Mouse (Mus musculus) hindbrain, postnatal 0 days (tissue): ENCODE data around the gene Msh4. TPM values are rescaled to one million over a fixed set of nuclear protein-coding genes. Genes with fewer than 3 reads are reported as not detected.
"Not testable (repeated sequence)": the region's sequence is repeated elsewhere in the genome, so short reads cannot be mapped to it uniquely, and the experiment has no call there.

ENCODE experiments used
- ATAC-seq: fragments of 200-750 bp; cut with Nextera tagmentation; 2 replicates; pipeline ENCODE4 v1.8.0; 2017; ENCODE audit warnings: mild to moderate bottlenecking, moderate TSS enrichment, moderate library complexity
- DNase-seq: peaks from one replicate; pipeline ENCODE4 v3.0.0-alpha.2; 2015; ENCODE audit warnings: low spot score
- H3K27ac ChIP-seq: fragments of 300-500 bp; sonication (generic); 2 replicates; pipeline ENCODE4 v1.5.1; 2014; ENCODE audit warnings: mild to moderate bottlenecking
- H3K27me3 ChIP-seq: fragments of 300-500 bp; sonication (generic); 2 replicates; pipeline ENCODE4 v1.6.1; 2014; ENCODE audit warnings: low read length, mixed read lengths; ENCODE audit not compliant: insufficient read depth
- H3K36me3 ChIP-seq: fragments of 300-500 bp; sonication (generic); 2 replicates; pipeline ENCODE4 v1.6.1; 2014; ENCODE audit warnings: low read length, mixed read lengths; ENCODE audit not compliant: insufficient read depth
- H3K4me1 ChIP-seq: fragments of 300-500 bp; sonication (generic); 2 replicates; pipeline ENCODE4 v1.6.1; 2014; ENCODE audit warnings: antibody characterized with exemption, low read length, mixed read lengths; ENCODE audit not compliant: insufficient read depth
- H3K4me2 ChIP-seq: fragments of 300-500 bp; sonication (generic); 2 replicates; pipeline ENCODE4 v1.6.1; 2014; ENCODE audit warnings: low read depth, mild to moderate bottlenecking, low read length, moderate library complexity, mixed read lengths
- H3K4me3 ChIP-seq: fragments of 300-500 bp; sonication (generic); 2 replicates; pipeline ENCODE4 v1.5.1; 2014; ENCODE audit warnings: low read length
- H3K9ac ChIP-seq: fragments of 300-500 bp; sonication (generic); replicated peaks from 2 replicates; pipeline ENCODE4 v1.6.1; 2014; ENCODE audit warnings: mild to moderate bottlenecking, low read length, moderate library complexity, mixed read lengths
- H3K9me3 ChIP-seq: fragments of 300-500 bp; sonication (generic); 2 replicates; pipeline ENCODE4 v1.6.1; 2016; ENCODE audit warnings: low read length, mixed read lengths
- CTCF ChIP-seq: IDR thresholded peaks from 2 replicates; pipeline ENCODE4 v1.5.1; 2016; ENCODE audit warnings: antibody characterized with exemption, control low read depth, low read depth
- WGBS: fragments of 180-500 bp; shearing (Covaris S2); extraction: QIAGEN DNeasy Blood & Tissue Kit; methylation state at CpG from one replicate; pipeline ENCODE4 v1.1.7; 2014; 5-methylcytosine and 5-hydroxymethylcytosine counted together
- polyA plus RNA-seq: library from polyadenylated mRNA; unstranded; fragments of >200 nt; fragmentation: Nextera tagmentation; extraction: Ambion mirVana; gene quantifications from 2 replicates; pipeline ENCODE4 v1.2.1, GENCODE M21; 2015
- total RNA-seq: library from RNA; depleted of rRNA; stranded (reverse); fragments of >200 nt; gene quantifications from 2 replicates; pipeline ENCODE4 v1.2.3, GENCODE M21; 2014

The Msh4 gene
- total and polyA plus RNA-seq, 2 experiments from 2014 or later, result 0.13 to 0.68 TPM

GRCm38 (mm10) chr3:153831014-153831872 is 74.7 kb downstream of the Msh4 start:
- peak; percentile 61 for TF ChIP-seq CTCF
- Histone ChIP-seq H3K9me3 (no peaks in the 10 kb centered on the region), H3K27me3 (no peaks in the 10 kb centered on the region), H3K4me1 (no peaks in the 10 kb centered on the region), H3K4me3 (no peak overlapping the region), H3K4me2 (no peak overlapping the region), H3K36me3 (no peaks in the 10 kb centered on the region), H3K27ac (no peak overlapping the region), H3K9ac (no peak overlapping the region)
- DNase-seq (no peak), ATAC-seq (peak; percentile 53; the same call in 1 of the 2 replicates)
- WGBS, result 77% methylated on average over 11 of the region's 11 CpGs

GRCm38 (mm10) chr3:153829788-153830187 is 76.2 kb downstream of the Msh4 start:
- DNase-seq, ATAC-seq, H3K9me3 ChIP-seq, H3K9ac ChIP-seq, H3K4me1 ChIP-seq, H3K27me3 ChIP-seq, H3K4me3 ChIP-seq, H3K27ac ChIP-seq, H3K36me3 ChIP-seq, H3K4me2 ChIP-seq: not testable (repeated sequence)
- 93% methylated on average over 3 of the region's 3 CpGs for WGBS

- Histone ChIP-seq H3K9me3 (no peaks in the 10 kb centered on the region), H3K36me3 (no peaks in the 10 kb centered on the region), H3K4me3 (no peak overlapping the region), H3K27ac (no peak overlapping the region), H3K27me3 (no peaks in the 10 kb centered on the region), H3K4me1 (no peaks in the 10 kb centered on the region), H3K4me2 (no peak overlapping the region), H3K9ac (no peak overlapping the region)
- TF ChIP-seq CTCF, result no peak
- ATAC-seq (no peak), DNase-seq (no peak)
- WGBS, result 37% methylated on average over 6 of the region's 6 CpGs
Measured at GRCm38 (mm10) chr3:153826616-153827015, 79.3 kb downstream of the Msh4 start.

GRCm38 (mm10) chr3:153825197-153825596 is 80.7 kb downstream of the Msh4 start:
- no peak overlapping the region for H3K4me3 ChIP-seq
- WGBS, result 92% methylated on average over 10 of the region's 10 CpGs
- H3K4me1 ChIP-seq, result no peaks in the 10 kb centered on the region
- no peaks in the 10 kb centered on the region for H3K27me3 ChIP-seq
- H3K27ac ChIP-seq, result no peak overlapping the region
- no peaks in the 10 kb centered on the region for H3K9me3 ChIP-seq
- H3K9ac ChIP-seq, result no peak overlapping the region
- no peak for TF ChIP-seq CTCF
- H3K36me3 ChIP-seq, result no peaks in the 10 kb centered on the region
- DNase-seq (no peak), ATAC-seq (no peak)
- H3K4me2 ChIP-seq, result no peak overlapping the region

GRCm38 (mm10) chr3:153823671-153824515 is 82.0 kb downstream of the Msh4 start:
- H3K27ac ChIP-seq, result no peak overlapping the region
- no peak overlapping the region for H3K9ac ChIP-seq
- no peaks in the 10 kb centered on the region for H3K9me3 ChIP-seq
- DNase-seq (peak; percentile 39), ATAC-seq (peak; percentile 55; the same call in 1 of the 2 replicates)
- H3K36me3 ChIP-seq, result no peaks in the 10 kb centered on the region
- no peaks in the 10 kb centered on the region for H3K27me3 ChIP-seq
- H3K4me1 ChIP-seq, result no peaks in the 10 kb centered on the region
- whole genome bisulfite sequencing, result 39% methylated on average over 11 of the region's 11 CpGs
- H3K4me3 ChIP-seq, result no peak overlapping the region
- no peak overlapping the region for H3K4me2 ChIP-seq
- no peak for TF ChIP-seq CTCF

- WGBS, result 55% methylated on average over 9 of the region's 9 CpGs
- TF ChIP-seq CTCF, result peak; percentile 27; the same call in 1 of the 2 replicates
- no peaks in the 10 kb centered on the region for H3K27me3 ChIP-seq
- H3K4me1 ChIP-seq, result no peaks in the 10 kb centered on the region
- no peak overlapping the region for H3K4me2 ChIP-seq
- ATAC-seq, result peak; percentile 68; the same call in 1 of the 2 replicates
- no peaks in the 10 kb centered on the region for H3K36me3 ChIP-seq
- no peaks in the 10 kb centered on the region for H3K9me3 ChIP-seq
- H3K9ac ChIP-seq, result no peak overlapping the region
- H3K27ac ChIP-seq, result no peak overlapping the region
- DNase-seq, result peak; percentile 62
- H3K4me3 ChIP-seq, result no peak overlapping the region
Measured at GRCm38 (mm10) chr3:153819438-153819837, 86.5 kb downstream of the Msh4 start.
